Mouse (Mus musculus): Measurements from ENCODE around the gene Olfr635.
"Not testable (repeated sequence)": the region's sequence is repeated elsewhere in the genome, so short reads cannot be mapped to it uniquely, and the experiment has no call there.

Olfr635 gene

DNA sequence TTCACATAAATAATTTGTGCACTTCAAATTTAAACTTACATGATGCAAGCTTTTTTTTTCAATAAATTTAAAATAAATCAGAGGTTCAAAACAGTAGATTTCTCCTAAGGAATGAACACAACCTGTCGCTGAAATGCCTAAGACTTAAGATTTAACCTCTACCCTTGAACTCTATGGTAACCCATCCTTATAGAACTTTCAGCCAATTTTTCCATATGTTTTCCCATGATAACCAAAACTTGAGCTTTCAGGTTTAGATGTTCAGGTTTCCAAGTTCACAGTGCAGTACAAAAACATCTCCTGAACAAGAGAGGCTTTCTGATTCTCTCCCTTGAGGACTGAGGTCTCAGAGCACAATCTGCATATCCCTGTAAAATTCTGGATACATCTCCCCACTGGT, at the start of gene Olfr635:
TSS of gene Olfr635 (plus strand) at position 301 of the 400 bp plus-strand sequence.
- DNase-seq (ENCODE audit: low spot score in 2 of 2) = no peak

DNA sequence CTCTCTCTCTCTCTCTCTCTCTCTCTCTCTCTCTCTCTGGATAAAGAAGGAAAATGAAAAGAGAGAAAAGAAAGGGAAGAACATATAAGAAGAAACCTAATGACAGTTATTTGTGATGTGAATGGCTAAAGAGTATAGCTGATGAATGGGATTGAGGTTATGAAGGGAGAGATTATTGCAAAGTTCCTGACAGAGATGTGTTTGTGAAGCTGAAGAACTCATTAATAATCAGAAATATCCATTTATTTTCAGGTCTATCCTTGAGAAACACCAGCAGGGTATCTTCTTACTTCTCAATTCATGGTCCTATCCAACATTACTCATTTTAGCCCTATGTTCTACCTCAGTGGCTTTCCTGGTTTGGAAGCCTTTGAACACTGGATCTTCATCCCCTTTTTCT, 42.4 kb upstream of the Olfr635 start, which contains the start of gene Olfr631:
TSS of gene Olfr631 (plus strand) at position 301 of the 400 bp plus-strand sequence.
- DNase-seq (ENCODE audit: low spot score in 2 of 2) = no peak

DNA sequence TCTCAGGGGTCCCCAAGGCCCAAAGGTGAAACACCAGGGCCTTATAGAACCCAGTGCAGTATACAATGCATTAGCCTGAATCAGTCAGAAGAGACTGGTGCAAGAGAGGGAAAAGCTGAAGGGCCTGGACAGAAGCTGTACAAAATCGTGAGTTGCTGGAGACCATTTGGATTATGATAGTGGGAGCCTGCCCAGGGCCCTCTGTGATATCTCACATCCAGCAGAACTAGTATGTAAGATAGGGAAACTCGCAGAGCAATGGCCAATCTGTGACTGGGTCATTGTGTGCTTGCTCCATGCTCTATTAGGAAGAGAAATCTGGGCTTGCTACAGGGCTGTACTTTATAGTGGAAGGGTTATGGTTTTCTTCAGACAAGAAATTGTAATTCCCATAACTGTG, 36.7 kb upstream of the Olfr635 start, which contains the start of gene Olfr632:
TSS of gene Olfr632 (plus strand) at position 84 of the 400 bp plus-strand sequence.
- no peak for DNase-seq (ENCODE audit: low spot score in 2 of 2)

DNA sequence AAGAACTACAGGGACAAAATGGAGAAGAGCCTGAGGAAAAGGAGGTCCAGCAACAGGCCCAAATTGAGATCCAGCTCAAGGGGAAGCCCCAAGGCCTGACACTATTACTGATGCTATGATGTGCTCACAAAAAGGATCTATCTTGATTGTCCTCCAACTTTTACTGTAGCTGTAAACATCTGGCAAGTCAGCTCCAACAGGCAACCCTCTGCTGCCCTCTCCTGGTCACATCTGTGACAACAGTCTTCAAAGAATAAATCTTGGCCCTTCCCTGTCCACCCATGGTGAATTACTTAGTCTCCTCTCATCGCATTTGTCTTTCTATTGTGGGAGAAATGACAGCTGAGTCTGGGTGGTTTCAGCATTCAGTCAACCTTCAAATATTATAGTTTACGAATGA, 28.2 kb upstream of the Olfr635 start:
- DNase-seq (ENCODE audit: low spot score in 2 of 2) = peak in 1 of 2 experiments; percentile 31

DNA sequence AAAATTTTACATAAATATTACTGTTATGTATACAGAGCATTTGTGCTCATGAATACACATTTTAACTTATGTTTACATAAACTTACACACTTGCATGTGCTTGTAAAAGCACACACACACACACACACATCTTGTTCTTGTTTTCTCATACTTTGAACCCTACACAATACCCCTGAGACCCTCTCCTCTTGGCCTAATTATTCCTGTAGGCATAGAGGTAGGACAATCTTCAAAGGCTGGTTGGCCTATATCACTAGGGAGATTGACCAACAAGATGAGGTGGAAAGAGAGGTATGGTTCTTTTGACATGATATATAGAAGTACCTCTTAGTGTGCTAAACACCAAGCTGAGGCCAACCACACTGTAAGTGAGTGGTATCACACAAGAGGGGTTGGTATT, 26.8 kb upstream of the Olfr635 start, which contains the start of gene Olfr633:
TSS of gene Olfr633 (plus strand) at position 301 of the 400 bp plus-strand sequence.
- no peak for DNase-seq (ENCODE audit: low spot score in 2 of 2)

DNA sequence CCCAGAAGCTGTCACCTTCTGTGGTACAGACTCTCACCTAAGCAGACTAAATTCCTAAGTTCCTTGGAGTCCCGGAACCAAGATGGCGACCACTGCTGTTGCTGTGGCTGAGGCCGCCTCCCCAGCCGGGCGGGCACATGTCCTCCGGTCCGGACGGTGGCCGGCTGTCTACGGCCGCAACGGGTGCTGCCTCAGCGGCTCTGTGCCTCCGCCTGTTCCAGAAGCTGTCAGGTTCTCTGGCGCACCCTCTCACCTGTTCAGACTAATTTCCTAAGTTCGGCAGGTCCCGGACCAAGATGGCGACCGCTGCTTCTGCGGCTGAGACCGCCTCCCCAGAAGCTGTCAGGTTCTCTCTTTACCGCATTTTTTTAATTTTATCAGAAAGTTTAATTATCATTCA, 4.1 kb upstream of the Olfr635 start:
- not testable (repeated sequence) for DNase-seq (ENCODE audit: low spot score in 2 of 2)

DNA sequence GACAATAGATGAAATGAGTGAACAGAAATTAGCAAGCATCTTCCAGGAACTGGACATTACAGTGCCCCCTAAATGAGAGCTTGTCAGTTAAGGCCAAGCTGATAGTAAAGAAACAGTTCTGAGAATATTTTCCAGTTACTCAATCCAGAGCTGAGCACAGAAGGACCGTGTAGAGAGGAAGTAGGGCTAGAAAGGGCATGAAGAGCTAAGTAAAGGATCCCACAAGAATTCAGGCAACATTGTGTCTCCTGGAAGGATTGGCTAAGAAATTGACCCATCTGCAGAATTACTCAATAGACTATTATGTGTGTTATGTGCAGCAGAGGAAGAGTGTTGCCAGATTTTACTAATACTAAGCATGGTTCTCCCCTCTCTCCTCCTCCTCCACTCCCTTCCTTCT, 830 bp downstream of the Olfr635 start:
- no peak for DNase-seq (ENCODE audit: low spot score in 2 of 2)

DNA sequence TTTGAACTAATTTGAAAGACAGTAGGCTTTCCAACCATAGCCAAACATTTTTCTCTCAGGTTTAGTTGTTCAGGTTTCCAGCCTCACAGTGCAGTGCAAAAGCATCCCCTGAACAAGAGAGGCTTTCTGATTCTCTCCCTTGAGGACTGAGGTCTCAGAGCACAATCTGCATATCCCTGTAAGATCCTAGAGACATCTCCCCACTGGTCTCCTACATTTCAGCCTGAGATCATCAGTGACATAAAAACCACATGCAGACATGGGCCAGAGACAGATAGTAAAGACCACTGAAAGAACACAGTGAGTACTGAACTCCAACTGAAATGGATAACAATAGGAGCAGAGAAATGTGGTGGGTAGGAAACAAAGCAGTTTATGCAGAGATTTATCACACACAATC, 27.5 kb downstream of the Olfr635 start, which contains the start of gene Olfr638:
TSS of gene Olfr638 (plus strand) at position 301 of the 400 bp plus-strand sequence.
- no peak for DNase-seq (ENCODE audit: low spot score in 2 of 2)

DNA sequence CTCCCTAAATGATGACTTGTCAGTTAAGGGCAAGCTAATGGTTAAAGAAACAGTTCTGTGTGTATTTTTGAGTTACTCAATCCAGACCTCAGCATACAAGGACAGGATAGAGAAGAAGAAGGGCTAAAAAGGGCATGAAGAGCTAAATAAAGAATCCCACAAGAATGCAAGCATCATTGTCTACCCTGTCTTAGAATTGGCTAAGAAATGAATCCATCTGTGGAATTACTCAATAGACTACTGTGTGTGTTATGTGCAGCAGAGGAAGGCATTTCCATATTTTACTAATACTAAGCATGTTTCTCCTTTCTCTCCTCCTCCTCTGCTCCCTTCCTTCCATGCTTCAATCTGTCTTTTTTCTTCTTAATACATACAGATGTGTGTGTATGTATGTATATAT, 28.2 kb downstream of the Olfr635 start:
- no peak for DNase-seq (ENCODE audit: low spot score in 2 of 2)

DNA sequence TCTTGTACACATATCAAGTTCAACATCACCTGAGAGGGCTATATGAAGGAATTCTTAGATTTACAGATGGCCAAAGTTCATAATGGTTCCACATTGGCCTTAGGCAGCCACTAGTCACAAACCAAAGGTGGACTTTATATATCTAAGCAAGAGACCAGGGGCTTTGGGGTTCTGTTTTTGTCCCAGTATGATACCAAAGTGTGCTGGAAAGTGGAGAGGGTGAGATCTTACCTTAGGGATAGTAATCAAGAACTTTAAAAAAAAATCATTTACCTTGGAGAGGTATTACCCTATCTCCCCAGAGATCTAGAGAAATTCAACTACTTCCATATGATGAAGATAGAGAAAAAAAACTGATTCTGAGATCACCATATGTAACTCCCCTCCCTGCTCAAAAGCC, 46.3 kb downstream of the Olfr635 start, which contains the start of gene Olfr639:
TSS of gene Olfr639 (minus strand) at position 101 of the 400 bp plus-strand sequence.
- DNase-seq (ENCODE audit: low spot score in 2 of 2) = no peak

DNA sequence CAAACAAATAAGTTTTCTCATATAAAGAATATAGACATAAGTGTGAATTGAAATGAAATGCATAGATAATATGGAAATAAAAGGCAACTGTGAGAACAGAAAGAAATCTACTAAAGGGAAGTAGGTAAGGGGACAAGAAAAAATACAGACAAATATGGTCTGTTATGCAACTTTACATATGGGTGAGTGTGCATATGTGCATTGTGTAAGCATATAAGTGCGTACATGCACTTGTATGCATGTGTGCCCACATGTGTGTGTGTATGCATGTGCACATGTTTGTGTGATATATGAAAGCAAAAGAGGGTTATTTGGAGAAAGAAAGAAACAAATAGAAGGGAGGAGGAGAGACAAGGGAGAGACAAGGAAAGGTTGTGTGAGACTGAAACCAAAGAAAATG, 48.0 kb downstream of the Olfr635 start:
- no peak for DNase-seq (ENCODE audit: low spot score in 2 of 2)

DNA sequence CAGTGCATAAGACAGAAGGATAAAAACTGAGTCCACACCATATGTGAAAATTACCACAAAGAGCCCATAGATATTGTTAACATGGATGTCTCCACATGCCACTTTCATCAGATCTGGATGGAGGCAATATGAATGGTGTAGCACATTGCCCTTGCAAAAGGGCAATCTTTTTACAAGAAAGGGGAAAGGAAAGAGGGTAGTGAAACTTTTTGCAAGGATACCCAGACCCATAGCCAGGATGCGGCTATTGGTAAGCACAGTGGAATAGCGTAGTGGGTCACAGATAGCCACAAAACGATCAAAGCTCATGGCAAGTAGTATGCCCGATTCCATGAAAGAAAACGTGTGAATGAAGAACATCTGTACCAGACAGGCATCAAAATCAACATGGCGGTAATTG, 50.7 kb downstream of the Olfr635 start:
- no peak for DNase-seq (ENCODE audit: low spot score in 2 of 2)

DNA sequence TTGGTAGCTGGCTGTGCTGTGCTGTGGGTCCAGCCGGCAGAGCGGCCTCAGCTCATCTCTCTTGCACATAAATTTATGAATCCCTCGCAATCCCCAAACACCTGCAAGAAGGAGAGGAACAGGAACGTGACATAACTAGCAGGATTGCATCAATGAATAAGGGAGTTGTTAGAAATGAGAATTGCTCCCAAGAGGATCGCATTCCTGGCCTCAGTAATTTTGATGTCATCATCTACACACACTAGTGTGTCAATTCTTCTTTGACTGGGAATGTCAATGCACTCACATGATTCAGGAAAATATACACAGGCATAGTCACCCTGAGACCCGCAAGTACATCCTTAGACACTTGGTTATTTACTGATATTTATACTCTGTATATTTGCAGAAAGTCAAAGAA, 54.5 kb downstream of the Olfr635 start, which contains the start of gene Olfr640:
TSS of gene Olfr640 (minus strand) at position 101 of the 400 bp plus-strand sequence.
- DNase-seq (ENCODE audit: low spot score in 2 of 2) = no peak

DNA sequence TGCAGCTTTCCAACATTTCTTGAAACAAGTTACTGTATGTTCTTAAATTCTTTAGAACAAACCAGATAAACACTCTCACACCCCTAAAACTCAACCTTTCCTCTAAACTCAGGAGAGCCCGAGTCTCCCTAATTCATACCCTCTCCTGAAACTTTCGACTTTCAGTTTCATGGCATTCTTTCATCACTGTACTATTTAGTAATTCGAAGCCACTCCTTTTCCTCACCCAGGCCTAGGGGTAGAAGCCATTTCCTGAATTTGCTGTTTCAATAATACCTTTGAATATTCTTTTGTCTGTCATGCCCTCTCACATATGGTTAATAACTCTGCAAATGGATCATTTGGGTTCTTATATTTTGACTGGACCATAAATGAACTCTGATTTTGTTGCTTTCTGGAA, 56.0 kb downstream of the Olfr635 start:
- no peak for DNase-seq (ENCODE audit: low spot score in 2 of 2)

DNA sequence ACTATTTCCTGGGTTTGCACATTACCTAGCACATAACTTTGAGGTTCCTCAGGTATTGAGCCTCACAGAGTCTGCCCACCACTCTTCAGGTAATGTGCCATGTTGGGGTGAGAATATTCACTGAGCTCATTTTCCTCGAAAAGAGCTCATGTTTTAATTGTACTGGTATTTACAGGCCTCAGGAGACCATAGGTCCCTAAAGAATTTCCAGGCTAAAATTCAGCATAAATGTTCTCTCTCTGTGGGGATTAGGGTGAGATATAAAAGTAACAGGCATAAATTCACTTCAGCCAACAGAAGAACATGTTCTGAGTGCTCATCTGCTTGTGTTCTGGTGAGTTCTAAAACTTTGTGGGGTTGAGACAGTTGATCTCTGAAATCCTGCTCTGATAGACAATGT, 64.2 kb downstream of the Olfr635 start, which contains the start of gene Olfr641:
TSS of gene Olfr641 (plus strand) at position 301 of the 400 bp plus-strand sequence.
- DNase-seq (ENCODE audit: low spot score in 2 of 2) = no peak
